Mouse (Mus musculus) heart, postnatal 0 days (tissue): ENCODE results near the gene Gm45233.

ENCODE experiments used
- CTCF ChIP-seq: IDR thresholded peaks from 2 replicates; pipeline ENCODE4 v1.5.1; 2016; ENCODE audit warnings: antibody characterized with exemption, control low read depth, low read depth
- EP300 ChIP-seq: IDR thresholded peaks from 2 replicates; pipeline ENCODE4 v1.6.1; 2016; ENCODE audit warnings: antibody characterized with exemption, low read depth

- no peak for TF ChIP-seq CTCF
- no peak for TF ChIP-seq EP300
Observed at GRCm38 (mm10) chr7:43489631-43490125, 45.8 kb downstream of the Gm45233 start, which contains the start of gene Iglon5.
